Mouse (Mus musculus) retina, adult 2 months (tissue): ENCODE measurements around the gene Pcsk1.

Source experiments
- DNase-seq: peaks from one replicate; pipeline ENCODE4 v3.0.0-alpha.2; 2012; ENCODE audit warnings: low read depth, low spot score

Pcsk1 gene

DNA sequence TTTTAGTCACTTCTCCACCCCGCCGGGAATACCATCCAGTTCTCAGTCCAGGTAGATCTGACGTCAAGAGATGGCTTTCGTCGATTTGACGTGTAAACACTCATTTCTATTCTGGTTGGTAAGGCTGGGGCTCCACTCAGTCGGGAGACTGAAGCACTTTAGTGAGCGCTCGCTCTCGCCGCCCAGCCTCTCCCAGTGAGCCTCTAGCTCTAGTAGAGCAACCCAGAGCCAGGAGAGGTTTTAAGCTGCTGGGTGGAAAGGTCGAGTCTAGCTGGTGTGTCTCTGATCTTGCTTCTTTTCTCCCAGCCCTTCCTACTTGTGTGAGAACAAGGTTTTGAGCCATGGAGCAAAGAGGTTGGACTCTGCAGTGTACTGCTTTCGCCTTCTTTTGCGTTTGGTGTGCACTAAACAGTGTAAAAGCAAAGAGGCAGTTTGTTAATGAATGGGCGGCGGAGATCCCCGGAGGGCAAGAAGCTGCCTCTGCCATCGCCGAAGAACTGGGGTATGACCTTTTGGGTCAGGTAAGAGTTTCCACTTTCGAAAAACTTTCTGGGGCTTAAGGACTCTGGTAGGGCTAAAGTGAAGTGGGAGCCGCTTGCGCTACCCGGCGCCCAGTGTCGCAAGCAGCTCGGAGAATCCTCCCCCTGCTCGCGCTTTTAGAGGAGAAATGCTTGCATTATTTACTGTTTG is at the start of gene Pcsk1:
TSS of gene Pcsk1 (plus strand) at position 106 of the 690 bp plus-strand sequence.
- no peak for DNase-seq

DNA sequence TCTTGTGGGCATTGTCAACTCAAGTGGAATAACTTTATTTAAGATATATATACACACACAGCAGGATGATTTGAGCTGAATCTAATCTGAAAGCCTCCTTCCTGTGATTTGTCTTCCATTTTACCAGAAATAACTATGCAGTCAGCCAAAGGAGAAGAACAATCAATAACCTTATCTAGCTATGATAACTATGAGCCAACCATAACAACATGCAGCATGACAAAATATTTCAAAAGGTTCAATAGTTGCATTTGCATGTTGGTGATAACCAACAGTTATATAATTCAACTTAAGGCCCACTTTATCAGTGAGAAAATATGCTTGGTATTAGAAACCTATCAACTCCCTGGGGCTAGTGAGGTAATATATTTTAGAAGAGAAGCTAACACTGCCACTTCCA is 30.8 kb upstream of the Pcsk1 start:
- DNase-seq, result no peak

DNA sequence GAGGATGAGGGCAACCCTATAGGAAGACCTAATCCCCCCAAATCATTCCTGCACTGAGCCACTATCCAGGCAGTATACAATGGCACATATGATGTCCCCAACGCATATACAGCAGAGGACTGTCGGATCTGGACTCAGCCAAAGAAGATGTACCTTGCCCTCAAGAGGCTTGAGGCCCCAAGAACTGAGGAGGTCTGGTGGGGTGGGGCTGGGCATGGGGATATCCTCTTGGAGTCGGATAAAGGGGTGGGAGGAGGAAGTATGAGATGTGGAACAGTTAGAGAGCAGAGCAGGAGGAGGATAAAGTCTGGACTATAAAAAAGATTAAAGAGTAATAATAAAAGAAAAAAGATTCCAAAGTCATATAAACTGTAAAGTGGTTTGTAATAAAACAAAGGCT is 25.7 kb upstream of the Pcsk1 start:
- DNase-seq, result no peak

DNA sequence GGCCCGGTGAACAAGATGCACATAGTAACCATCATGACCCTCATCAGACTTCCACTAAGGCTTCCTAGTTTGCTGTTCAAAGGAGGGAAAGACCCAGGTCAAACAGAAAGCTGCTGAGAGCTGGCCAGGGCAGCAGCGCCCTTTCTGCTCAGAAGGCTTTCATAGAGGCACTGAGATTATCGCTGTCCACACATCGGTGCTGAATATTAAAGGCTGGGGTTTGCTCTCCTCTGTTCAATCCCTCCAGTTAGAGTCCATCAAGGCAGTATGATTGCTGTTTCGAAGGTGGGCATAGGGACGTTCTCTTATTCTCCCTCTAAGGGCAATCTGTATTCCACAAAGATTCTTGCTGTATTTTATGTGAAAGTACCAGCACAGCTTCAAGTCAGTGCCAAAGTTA is 1.0 kb upstream of the Pcsk1 start:
- no peak for DNase-seq

DNA sequence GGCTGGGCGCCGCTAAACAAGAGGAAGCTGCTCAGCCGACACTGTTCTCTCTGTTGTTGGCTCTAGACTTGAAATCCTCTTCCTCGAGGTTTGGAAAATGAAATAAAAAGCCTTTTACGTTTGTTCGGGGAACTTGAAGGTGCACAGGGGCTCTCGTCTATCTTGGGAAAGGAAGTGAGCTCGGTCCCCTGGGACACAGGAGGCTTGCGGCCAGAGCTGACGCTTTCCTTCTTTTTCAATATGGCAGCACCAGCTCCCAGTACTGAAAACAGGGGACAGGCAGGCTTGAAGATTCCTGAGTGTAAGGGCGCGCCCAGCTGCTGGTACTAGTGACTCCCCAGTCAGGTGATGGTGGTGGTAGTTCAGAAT is 769 bp downstream of the Pcsk1 start:
- DNase-seq, result no peak

DNA sequence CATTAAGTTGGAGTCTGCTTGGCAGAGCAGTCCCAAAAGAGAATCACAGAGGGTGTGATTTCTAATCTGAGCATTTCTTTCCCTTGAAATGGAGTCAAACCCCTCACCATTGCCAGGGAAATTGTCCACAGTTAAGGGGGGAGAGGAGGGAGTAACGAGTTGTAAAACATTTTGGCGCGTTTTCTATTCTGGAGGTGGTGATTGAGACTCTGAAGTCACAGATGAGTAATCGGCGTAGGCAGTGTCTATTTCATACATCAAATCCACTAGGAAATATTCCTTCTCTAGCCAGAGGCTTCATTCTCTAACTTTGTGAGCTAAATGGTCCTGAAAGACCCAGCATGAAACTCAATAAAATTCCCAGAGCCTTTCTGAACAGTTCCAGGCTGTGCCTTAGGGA is 1.4 kb downstream of the Pcsk1 start:
- no peak for DNase-seq

DNA sequence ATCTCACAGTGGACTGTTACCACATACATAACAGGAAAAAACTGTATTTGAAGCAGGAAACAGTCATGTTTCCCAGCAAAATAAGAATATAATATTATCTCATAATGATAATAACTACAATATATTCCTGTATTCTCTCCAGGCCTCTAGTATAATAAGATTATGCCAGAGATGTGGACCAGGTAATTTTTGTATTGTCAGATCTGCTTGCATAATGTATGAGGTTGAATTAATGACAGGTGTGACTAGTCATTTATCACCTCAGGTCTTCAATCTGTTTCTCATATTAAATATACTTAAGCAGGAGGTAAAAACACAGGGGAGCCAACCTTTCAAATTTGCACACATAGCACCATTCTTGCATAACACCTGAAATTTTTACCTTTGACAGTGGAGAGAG is 5.9 kb downstream of the Pcsk1 start:
- no peak for DNase-seq

DNA sequence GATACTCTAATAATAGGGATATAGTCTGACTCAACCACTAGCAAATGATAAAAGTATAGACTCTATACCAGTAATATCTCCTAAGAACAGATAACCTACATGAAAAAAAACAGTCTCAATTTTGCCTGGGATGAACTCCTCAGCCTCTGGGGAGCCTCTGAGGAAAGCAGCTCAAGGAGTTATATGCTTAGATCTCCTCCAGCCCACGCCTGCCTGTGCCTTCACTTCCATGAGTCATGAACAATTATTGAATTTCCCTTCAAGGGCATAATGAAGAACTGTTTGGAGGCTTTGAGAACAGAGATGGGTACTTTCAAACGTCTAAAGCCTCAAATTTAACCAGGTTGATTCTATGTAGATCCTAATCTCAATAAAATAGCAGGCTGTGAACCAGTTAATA is 23.5 kb downstream of the Pcsk1 start:
- DNase-seq, result no peak

DNA sequence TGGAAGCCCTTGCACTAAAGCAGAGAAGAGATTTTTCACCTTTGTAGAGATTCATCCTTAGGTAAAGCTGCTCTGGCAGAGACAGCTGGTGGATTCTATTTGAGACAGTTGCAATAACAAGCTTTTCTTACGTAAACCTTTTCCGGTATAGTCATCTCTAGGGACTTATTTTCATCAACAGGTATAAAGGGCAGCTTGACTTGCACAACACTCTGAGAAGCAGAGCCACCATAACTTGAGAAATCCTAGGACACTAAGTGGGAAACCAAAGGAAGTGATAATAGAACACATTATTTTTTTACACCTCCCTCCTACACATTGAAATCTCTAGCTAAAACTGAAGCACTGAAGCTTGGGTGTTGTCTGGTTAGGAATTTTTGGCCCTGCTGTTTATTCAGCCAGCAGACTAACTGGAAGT is 24.4 kb downstream of the Pcsk1 start:
- DNase-seq, result no peak

DNA sequence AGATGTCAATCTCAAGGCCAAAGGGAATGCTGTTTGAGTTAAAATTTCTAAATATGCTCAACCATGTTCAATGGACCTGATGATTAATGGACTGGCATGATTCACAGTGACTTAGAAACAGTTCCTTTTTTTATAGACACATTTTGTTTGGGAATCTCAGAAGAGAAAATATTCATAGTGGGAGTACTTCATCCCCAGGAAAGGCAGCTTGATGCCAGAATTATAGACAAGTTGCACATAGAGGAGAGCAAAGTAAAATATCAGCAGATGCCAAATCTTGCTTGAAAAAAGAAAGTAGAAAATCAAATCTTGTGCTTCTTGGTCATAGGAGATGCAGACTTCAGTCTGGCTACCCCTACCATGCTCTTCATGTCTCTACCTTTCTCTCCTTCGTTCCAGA is 25.2 kb downstream of the Pcsk1 start:
- no peak for DNase-seq

DNA sequence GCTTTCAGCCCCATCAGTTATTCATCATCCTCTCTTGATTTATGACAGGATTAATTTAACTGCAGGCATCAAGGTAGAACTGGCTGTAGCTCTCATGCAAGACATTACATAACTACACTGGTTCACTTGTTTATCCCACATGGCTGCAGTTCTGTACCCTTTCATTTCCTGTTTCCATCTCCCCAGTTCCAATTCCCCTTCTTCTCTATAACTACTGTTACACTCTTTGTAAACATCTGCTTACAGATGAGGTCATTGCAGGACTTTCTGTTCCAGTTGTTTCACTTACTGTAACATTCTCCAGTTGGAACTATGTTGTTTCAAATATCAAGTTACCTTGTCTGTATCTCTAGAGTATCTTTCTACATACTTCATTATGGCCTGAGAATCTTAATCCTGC is 46.2 kb downstream of the Pcsk1 start:
- DNase-seq, result no peak

DNA sequence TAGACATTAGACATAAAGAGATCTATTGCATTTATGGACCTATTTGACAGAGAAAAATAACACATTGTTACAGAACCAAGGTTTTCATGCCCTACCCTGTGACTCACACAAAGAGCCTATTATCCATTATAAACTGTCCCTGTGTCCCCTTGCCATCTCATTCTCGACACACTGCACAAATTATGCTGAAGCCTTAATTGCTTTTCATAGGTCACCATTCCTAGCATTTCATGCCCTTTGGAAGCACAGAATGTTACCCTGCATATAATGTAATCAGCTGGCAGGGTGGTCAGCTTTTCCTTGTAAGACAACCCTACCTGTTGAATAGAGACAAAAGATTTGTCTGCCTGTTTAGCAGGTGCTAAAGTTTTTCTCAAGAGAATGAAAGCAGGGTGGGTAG is 71.0 kb downstream of the Pcsk1 start:
- DNase-seq, result no peak

DNA sequence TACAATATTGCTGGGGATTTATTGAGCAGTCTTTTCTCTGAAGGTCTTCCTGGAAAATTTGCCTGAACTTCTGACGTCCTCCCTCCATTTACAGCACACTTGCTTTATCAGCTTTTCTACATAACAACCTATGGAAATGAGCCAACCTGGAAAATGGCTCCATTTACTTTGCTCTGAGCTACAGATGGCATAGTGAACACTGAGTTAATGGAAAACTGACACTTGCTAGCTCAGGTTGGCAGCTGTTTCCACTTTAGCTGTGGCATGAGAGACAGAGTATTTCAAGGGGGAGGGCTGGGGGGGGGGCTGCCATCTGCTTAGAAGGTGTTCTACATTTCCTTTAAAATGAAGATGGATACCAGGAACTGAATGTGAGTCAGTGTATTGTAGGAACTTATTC is 73.8 kb downstream of the Pcsk1 start:
- DNase-seq, result no peak
